Mouse (Mus musculus) CH12.LX (cell line): ENCODE results near the gene Gtpbp8. TPM values are rescaled to one million over a fixed set of nuclear protein-coding genes. Genes with fewer than 3 reads are reported as not detected.

Experiments used
- DNase-seq: peaks from one replicate; pipeline ENCODE4 v3.0.0-alpha.2; 2013; ENCODE audit errors: extremely low read depth
- H3K27ac ChIP-seq: 2 replicates; pipeline ENCODE4 v1.5.1; 2012; ENCODE audit warnings: low read depth, mild to moderate bottlenecking, control low read depth, moderate library complexity; ENCODE audit not compliant: insufficient read depth
- H3K27me3 ChIP-seq: replicated peaks from 2 replicates; pipeline ENCODE3; 2012; ENCODE audit warnings: inconsistent platforms
- H3K36me3 ChIP-seq, 2 experiments: replicated peaks in 1 of 2; 2 replicates each; pipeline versions ENCODE3 to v1.6.1; 2012; ENCODE audit warnings: inconsistent platforms in 1 of 2, low read length in 1 of 2, mild to moderate bottlenecking in 1 of 2, mixed read lengths in 1 of 2, moderate library complexity in 1 of 2; ENCODE audit not compliant: control insufficient read depth in 1 of 2, insufficient read depth in 1 of 2
- H3K4me1 ChIP-seq, 2 experiments: 2 replicates each; pipeline ENCODE4 v1.6.1; 2012; ENCODE audit warnings: inconsistent platforms in 1 of 2, moderate library complexity in 1 of 2; ENCODE audit not compliant: insufficient read depth in 2 of 2, control insufficient read depth in 1 of 2
- H3K4me2 ChIP-seq: 2 replicates; pipeline ENCODE4 v1.6.1; 2012; ENCODE audit warnings: low read depth, mild to moderate bottlenecking, control low read depth; ENCODE audit not compliant: poor library complexity, insufficient read depth, severe bottlenecking
- H3K4me3 ChIP-seq, 3 experiments: fragments of 150-350 bp in 1 of 3; sonication (generic) in 1 of 3; replicated peaks in 1 of 3; 2 replicates each; pipeline versions ENCODE3 to v1.5.1; 2011 to 2012; ENCODE audit warnings: low read depth in 2 of 3, low read length in 2 of 3, mild to moderate bottlenecking in 2 of 3, moderate library complexity in 2 of 3, control low read depth in 1 of 3, improper control_type of control experiment in 1 of 3, inconsistent platforms in 1 of 3, mixed read lengths in 1 of 3; ENCODE audit not compliant: poor library complexity in 1 of 3
- H3K79me2 ChIP-seq: replicated peaks from 2 replicates; pipeline ENCODE4 v1.6.1; 2012; ENCODE audit warnings: mild to moderate bottlenecking, moderate library complexity; ENCODE audit not compliant: control insufficient read depth, poor library complexity, insufficient read depth, severe bottlenecking; ENCODE audit errors: extremely low read depth
- H3K9ac ChIP-seq: 2 replicates; pipeline ENCODE4 v1.6.1; 2012; ENCODE audit warnings: low read depth, mild to moderate bottlenecking, control low read depth, moderate library complexity; ENCODE audit not compliant: insufficient read depth
- H3K9me3 ChIP-seq: replicated peaks from 2 replicates; pipeline ENCODE3; 2012; ENCODE audit warnings: low read length, inconsistent platforms, mixed read lengths
- BHLHE40 ChIP-seq: IDR thresholded peaks from 2 replicates; pipeline ENCODE4 v1.6.1; 2011; ENCODE audit warnings: mild to moderate bottlenecking, low read depth, low read length, improper control_type of control experiment
- E2F4 ChIP-seq: IDR thresholded peaks from 2 replicates; pipeline ENCODE4 v1.6.1; 2011; ENCODE audit warnings: low read depth, low read length, improper control_type of control experiment; ENCODE audit not compliant: insufficient replicate concordance
- ETS1 ChIP-seq: conservative IDR thresholded peaks from 2 replicates; pipeline ENCODE4 v1.6.1; 2012; ENCODE audit warnings: low read depth, mild to moderate bottlenecking, inconsistent platforms, low read length, improper control_type of control experiment, moderate library complexity
- GABPA ChIP-seq: IDR thresholded peaks from 2 replicates; pipeline ENCODE4 v1.6.1; 2012; ENCODE audit warnings: low read depth, low read length, improper control_type of control experiment, inconsistent platforms; ENCODE audit not compliant: insufficient replicate concordance
- JUN ChIP-seq: IDR thresholded peaks from 2 replicates; pipeline ENCODE4 v1.6.1; 2011; ENCODE audit warnings: low read depth, mild to moderate bottlenecking, low read length, improper control_type of control experiment, moderate library complexity; ENCODE audit not compliant: insufficient read depth
- JUND ChIP-seq: conservative IDR thresholded peaks from 2 replicates; pipeline ENCODE4 v1.6.1; 2011; ENCODE audit warnings: low read depth, low read length, improper control_type of control experiment
- MAFK ChIP-seq: IDR thresholded peaks from 2 replicates; pipeline ENCODE4 v1.6.1; 2011; ENCODE audit warnings: low read length, improper control_type of control experiment; ENCODE audit not compliant: insufficient replicate concordance
- MXI1 ChIP-seq: IDR thresholded peaks from 2 replicates; pipeline ENCODE4 v1.6.1; 2011; ENCODE audit warnings: mild to moderate bottlenecking, low read depth, low read length, improper control_type of control experiment
- MYC ChIP-seq: IDR thresholded peaks from 2 replicates; pipeline ENCODE4 v1.6.1; 2011; ENCODE audit warnings: low read depth, mild to moderate bottlenecking, improper control_type of control experiment, low read length
- NELFE ChIP-seq: IDR thresholded peaks from 2 replicates; pipeline ENCODE4 v1.6.1; 2011; ENCODE audit warnings: low read depth, low read length, improper control_type of control experiment
- NRF1 ChIP-seq: IDR thresholded peaks from 2 replicates; pipeline ENCODE4 v1.6.1; 2014; ENCODE audit warnings: low read depth, mild to moderate bottlenecking, inconsistent platforms, low read length, improper control_type of control experiment, moderate library complexity
- RAD21 ChIP-seq: IDR thresholded peaks from 2 replicates; pipeline ENCODE4 v1.6.1; 2011; ENCODE audit warnings: low read depth, mild to moderate bottlenecking, low read length, improper control_type of control experiment, moderate library complexity
- SMC3 ChIP-seq: IDR thresholded peaks from 2 replicates; pipeline ENCODE4 v1.6.1; 2011; ENCODE audit warnings: low read depth, low read length, improper control_type of control experiment
- TBP ChIP-seq: conservative IDR thresholded peaks from 2 replicates; pipeline ENCODE4 v1.6.1; 2011; ENCODE audit warnings: low read depth, low read length, improper control_type of control experiment
- UBTF ChIP-seq: IDR thresholded peaks from 2 replicates; pipeline ENCODE4 v1.6.1; 2012; ENCODE audit warnings: low read depth, mild to moderate bottlenecking, inconsistent platforms, low read length, improper control_type of control experiment, moderate library complexity
- USF1 ChIP-seq: IDR thresholded peaks from 2 replicates; pipeline ENCODE4 v1.6.1; 2014; ENCODE audit warnings: low read depth, mild to moderate bottlenecking, inconsistent platforms, low read length, improper control_type of control experiment
- USF2 ChIP-seq: conservative IDR thresholded peaks from 2 replicates; pipeline ENCODE4 v1.6.1; 2011; ENCODE audit warnings: low read depth, low read length, improper control_type of control experiment
- ZC3H11A ChIP-seq: IDR thresholded peaks from 2 replicates; pipeline ENCODE4 v1.6.1; 2012; ENCODE audit warnings: low read depth, mild to moderate bottlenecking, inconsistent platforms, low read length, improper control_type of control experiment
- ZKSCAN1 ChIP-seq: IDR thresholded peaks from 2 replicates; pipeline ENCODE4 v1.6.1; 2012; ENCODE audit warnings: low read depth, inconsistent platforms, low read length, improper control_type of control experiment, borderline replicate concordance
- ZMIZ1 ChIP-seq: IDR thresholded peaks from 2 replicates; pipeline ENCODE4 v1.6.1; 2012; ENCODE audit warnings: low read depth, mild to moderate bottlenecking, inconsistent platforms, low read length, improper control_type of control experiment
- ZNF384 ChIP-seq: IDR thresholded peaks from 2 replicates; pipeline ENCODE4 v1.6.1; 2012; ENCODE audit warnings: low read depth, low read length, improper control_type of control experiment, inconsistent platforms
- dilution Hi-C: fragments of 300-500 bp; cut with MboI; formaldehyde crosslinking; loops from 2 replicates; pipeline ENCODE4 v1.14.3; 2020; ENCODE audit warnings: low sequenced_read_pairs; ENCODE audit not compliant: extremely low pct_unique_long_range_greater_than_20kb, extremely low pct_ligation_motif_present
- in situ Hi-C: fragments of 300-500 bp; cut with MboI; formaldehyde crosslinking; loops from 3 replicates; pipeline ENCODE4 v1.14.3; 2019; ENCODE audit warnings: low sequenced_read_pairs, low pct_ligation_motif_present, low pct_unique_long_range_greater_than_20kb, mixed read lengths
- polyA plus RNA-seq: library from polyadenylated mRNA; unstranded; fragments of >175 nt; gene quantifications from 2 replicates; pipeline ENCODE4 v1.2.1, GENCODE M21; 2012; ENCODE audit warnings: low read depth; ENCODE audit not compliant: insufficient read length
- total RNA-seq, 2 experiments: library from RNA; depleted of rRNA; stranded (reverse); fragments of 300-350 nt in 1 of 2; fragments of >200 nt in 1 of 2; gene quantifications; 2 replicates each; pipeline ENCODE4 v1.2.3; 2012 to 2014

Gene Gtpbp8
- total and polyA plus RNA-seq, 3 experiments, result 20.9 to 38.8 (median 24.2) TPM

DNA sequence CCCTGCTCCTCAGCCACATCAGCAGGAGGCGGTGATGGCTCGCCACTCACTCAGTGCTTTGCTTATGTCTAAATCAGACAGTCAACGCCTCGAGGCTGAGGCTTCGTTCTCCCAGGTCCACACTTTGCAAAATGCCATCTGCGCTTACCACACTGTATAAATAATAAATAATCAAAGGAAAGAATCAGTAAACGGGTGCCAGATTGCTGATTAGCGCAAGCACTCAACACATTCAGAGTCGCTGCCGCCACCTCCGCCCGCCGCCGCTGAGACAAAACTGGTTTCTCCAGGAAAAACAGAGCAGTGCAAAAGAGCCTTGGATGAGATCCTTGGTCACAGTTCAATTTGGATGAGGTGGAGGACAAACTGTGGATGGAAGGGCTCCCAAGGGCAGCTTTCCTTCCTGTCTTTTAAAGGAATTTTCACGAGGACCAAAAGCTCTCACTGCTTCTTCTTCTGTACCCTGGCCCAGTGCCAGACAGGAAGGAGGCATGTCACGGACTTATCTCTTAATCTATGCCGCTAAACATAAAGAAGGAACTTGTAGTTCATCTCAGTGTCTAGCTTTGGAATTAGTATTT is 54.5 kb downstream of the Gtpbp8 start:
- no peaks in the 10 kb centered on the region for H3K4me1 ChIP-seq
- dilution Hi-C loops (no loop called here), in situ Hi-C loops (no loop called here)
- TF ChIP-seq USF1 (no peak), MYC (no peak), E2F4 (no peak), BHLHE40 (no peak), GABPA (no peak), UBTF (no peak), ETS1 (no peak), USF2 (no peak), JUND (no peak), NRF1 (no peak), ZKSCAN1 (no peak), MXI1 (no peak), RAD21 (no peak), MAFK (no peak), TBP (no peak), SMC3 (no peak), NELFE (no peak), JUN (no peak), ZMIZ1 (no peak)
- no peak overlapping the region for H3K9ac ChIP-seq
- no peaks in the 10 kb centered on the region for H3K79me2 ChIP-seq
- no peaks in the 10 kb centered on the region for H3K9me3 ChIP-seq
- peaks cover 1% of the 10 kb centered on the region for H3K27me3 ChIP-seq
- no peaks in the 10 kb centered on the region for H3K36me3 ChIP-seq
- no peak overlapping the region for H3K4me2 ChIP-seq
- no peak overlapping the region for H3K4me3 ChIP-seq
- no peak overlapping the region for H3K27ac ChIP-seq
- DNase-seq, result no peak

DNA sequence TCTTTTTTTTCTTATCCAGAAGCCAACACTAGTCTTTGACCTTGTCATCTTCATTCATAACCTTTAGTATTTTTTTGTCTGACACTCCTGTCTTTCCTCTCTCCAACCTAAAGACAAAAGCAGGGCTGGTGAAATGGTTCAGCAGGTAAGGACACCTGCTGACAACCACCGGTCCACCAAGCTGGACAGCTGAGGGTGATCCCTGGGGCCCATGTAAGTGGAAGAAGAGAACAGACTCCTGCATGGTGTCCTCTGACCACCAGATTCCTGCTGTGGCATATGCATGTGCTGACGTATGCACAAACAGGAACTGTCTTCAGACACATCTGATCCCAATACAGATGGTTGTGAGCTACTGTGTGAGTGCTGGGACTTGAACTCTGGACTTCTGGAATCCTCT is 55.1 kb downstream of the Gtpbp8 start:
- H3K4me1 ChIP-seq, result no peaks in the 10 kb centered on the region
- dilution Hi-C loops, result no loop called here
- no peaks in the 10 kb centered on the region for H3K36me3 ChIP-seq
- H3K27ac ChIP-seq, result no peak overlapping the region
- H3K4me3 ChIP-seq, result no peak overlapping the region
- TF ChIP-seq ZC3H11A (no peak), ZKSCAN1 (no peak), MYC (no peak), ZNF384 (no peak)
- no peaks in the 10 kb centered on the region for H3K9me3 ChIP-seq
- no peaks in the 10 kb centered on the region for H3K79me2 ChIP-seq
- H3K27me3 ChIP-seq, result no peaks in the 10 kb centered on the region
- H3K4me2 ChIP-seq, result no peak overlapping the region
- in situ Hi-C loops, result no loop called here
- H3K9ac ChIP-seq, result no peak overlapping the region
- no peak for DNase-seq
